11 mouse cellular contexts compared by ENCODE assay signal in genomic region chr1:87154501-87155120, GRCm38 (mm10). TPM values are rescaled to one million over a fixed set of nuclear protein-coding genes. Genes with fewer than 3 reads are reported as not detected.
A peak's percentile ranks its signal among the peaks of the same experiment; 100 is the strongest.
DNase-seq lines count a peak whose midpoint lies in the region; ATAC-seq and TF ChIP-seq lines count a peak whose summit lies in the region.
"Had no signal": no experiment of that assay in that cellular context is flagged by ENCODE, and none has a peak within 500 bp of the region (broad histone marks: within the 10 kb centered on the region; RNA-seq: fewer than 3 reads in every experiment).

No protein-coding gene starts in this region.

- no peak overlapping the region for H3K9ac ChIP-seq in liver, embryonic 11.5 days (ENCODE audit: low read depth, low read length)
- no peak overlapping the region for H3K9ac ChIP-seq in embryonic facial prominence, embryonic 15.5 days
- H3K9ac ChIP-seq in limb, embryonic 11.5 days (ENCODE audit: low read length) = no peak overlapping the region

- no peak for TF ChIP-seq POLR2A in olfactory bulb, adult 2 months (IDR thresholded peaks at IDR 0.05; ENCODE audit: insufficient read depth, low read depth, low read length)
- no peak for TF ChIP-seq POLR2A in cerebellum, adult 2 months (IDR thresholded peaks at IDR 0.05; ENCODE audit: borderline replicate concordance, insufficient read depth, low read length)

- H3K4me3 ChIP-seq in liver, embryonic 11.5 days (ENCODE audit: low read depth, low read length) = peak overlapping the region; percentile 26
- H3K4me3 ChIP-seq in embryonic facial prominence, embryonic 15.5 days (replicated peaks) = peak overlapping the region; percentile 41
- peak overlapping the region; percentile 24 for H3K4me3 ChIP-seq in limb, embryonic 11.5 days (ENCODE audit: low read depth, low read length)
- H3K4me3 ChIP-seq in olfactory bulb, adult 2 months (ENCODE audit: insufficient read depth, low read depth, low read length) = 0 out of 2 replicates have a peak overlapping the region, but pooled peaks have one; percentile 28
- no peak overlapping the region for H3K4me3 ChIP-seq in cerebellum, adult 2 months (replicated peaks; ENCODE audit: insufficient read depth, low read depth, low read length)
- H3K4me3 ChIP-seq: erythroblast, embryonic 14.5 days had no signal

- peak overlapping the region; percentile 41 for H3K4me2 ChIP-seq in liver, embryonic 11.5 days
- peak overlapping the region; percentile 64 for H3K4me2 ChIP-seq in embryonic facial prominence, embryonic 15.5 days (replicated peaks)
- peak overlapping the region; percentile 33 for H3K4me2 ChIP-seq in limb, embryonic 11.5 days (ENCODE audit: low read depth, severe bottlenecking)

- H3K4me1 ChIP-seq in liver, embryonic 11.5 days (replicated peaks; ENCODE audit: control insufficient read depth, insufficient read depth, low read length) = 0 out of 2 replicates have a peak, but pooled peaks cover 2% of the 10 kb centered on the region
- H3K4me1 ChIP-seq in embryonic facial prominence, embryonic 15.5 days = peaks cover 30% of the 10 kb centered on the region
- peaks cover 8% of the 10 kb centered on the region; the same call in 1 of the 2 replicates for H3K4me1 ChIP-seq in limb, embryonic 11.5 days (ENCODE audit: control insufficient read depth, insufficient read depth, low read length)
- H3K4me1 ChIP-seq in olfactory bulb, adult 2 months (ENCODE audit: control insufficient read depth, insufficient read depth, low read length) = peaks cover 27% of the 10 kb centered on the region
- H3K4me1 ChIP-seq in cerebellum, adult 2 months (ENCODE audit: control insufficient read depth, insufficient read depth, low read length) = no peaks in the 10 kb centered on the region

- WGBS in liver, embryonic 11.5 days = 4% methylated on average over 57 of the region's 58 CpGs
- 1% methylated on average over 58 of the region's 58 CpGs for WGBS in embryonic facial prominence, embryonic 15.5 days
- 2% methylated on average over 58 of the region's 58 CpGs for WGBS in limb, embryonic 11.5 days
- WGBS in olfactory bulb, adult 2 months = 3% methylated on average over 58 of the region's 58 CpGs
- 1% methylated on average over 58 of the region's 58 CpGs for WGBS in cerebellum, adult 2 months

- no peak for DNase-seq in liver, embryonic 11.5 days (ENCODE audit: low spot score)
- no peak for DNase-seq in liver
- DNase-seq in limb, embryonic 11.5 days (ENCODE audit: low spot score) = peak; percentile 55
- DNase-seq in cerebellum, adult 2 months = no peak
- DNase-seq in spleen, adult 18-20 months = no peak

- H3K9me3 ChIP-seq in liver, embryonic 11.5 days (ENCODE audit: control insufficient read depth, low read length) = no peaks in the 10 kb centered on the region
- no peaks in the 10 kb centered on the region for H3K9me3 ChIP-seq in embryonic facial prominence, embryonic 15.5 days (replicated peaks)
- no peaks in the 10 kb centered on the region for H3K9me3 ChIP-seq in limb, embryonic 11.5 days (ENCODE audit: control insufficient read depth, low read length)

- H3K27ac ChIP-seq in liver, embryonic 11.5 days (ENCODE audit: low read depth, low read length) = no peak overlapping the region
- no peak overlapping the region for H3K27ac ChIP-seq in embryonic facial prominence, embryonic 15.5 days (replicated peaks)
- H3K27ac ChIP-seq in limb, embryonic 11.5 days (replicated peaks; ENCODE audit: low read depth, low read length) = no peak overlapping the region
- H3K27ac ChIP-seq in olfactory bulb, adult 2 months (ENCODE audit: insufficient read depth, low read depth, low read length) = no peak overlapping the region
- no peak overlapping the region for H3K27ac ChIP-seq in cerebellum, adult 2 months (ENCODE audit: insufficient read depth, low read length)

- peaks cover 92% of the 10 kb centered on the region for H3K27me3 ChIP-seq in liver, embryonic 11.5 days (replicated peaks; ENCODE audit: control insufficient read depth, insufficient read depth, low read length)
- peaks cover 98% of the 10 kb centered on the region for H3K27me3 ChIP-seq in embryonic facial prominence, embryonic 15.5 days
- H3K27me3 ChIP-seq in limb, embryonic 11.5 days (ENCODE audit: control insufficient read depth, insufficient read depth, low read length) = peaks cover 85% of the 10 kb centered on the region
- H3K27me3 ChIP-seq in cerebellum, adult 2 months (ENCODE audit: control insufficient read depth, insufficient read depth, low read length) = peaks cover 3% of the 10 kb centered on the region; the same call in 1 of the 2 replicates

- no peak for ATAC-seq in liver, embryonic 11.5 days (replicated peaks; ENCODE audit: low FRiP score)
- no peak for ATAC-seq in embryonic facial prominence, embryonic 15.5 days (ENCODE audit: insufficient number of reproducible peaks, low FRiP score, low TSS enrichment, low read depth)
- no peak for ATAC-seq in limb, embryonic 11.5 days (ENCODE audit: insufficient number of reproducible peaks, low FRiP score, low TSS enrichment, low read depth)
- ATAC-seq in erythroblast, adult 5-6 weeks (replicated peaks; ENCODE audit: low FRiP score, poor library complexity, severe bottlenecking) = no peak
- ATAC-seq: Patski had no signal

- no peaks in the 10 kb centered on the region for H3K36me3 ChIP-seq in liver, embryonic 11.5 days (ENCODE audit: control insufficient read depth, insufficient read depth, low read length)
- H3K36me3 ChIP-seq in embryonic facial prominence, embryonic 15.5 days = no peaks in the 10 kb centered on the region
- H3K36me3 ChIP-seq in limb, embryonic 11.5 days (ENCODE audit: control insufficient read depth, insufficient read depth, low read length) = no peaks in the 10 kb centered on the region

- TF ChIP-seq CTCF in olfactory bulb, adult 2 months (IDR thresholded peaks at IDR 0.05; ENCODE audit: insufficient read depth, low read depth, low read length) = no peak
- TF ChIP-seq CTCF in cerebellum, adult 2 months (IDR thresholded peaks at IDR 0.05; ENCODE audit: borderline replicate concordance, insufficient read depth, low read depth, low read length) = no peak

RNA-seq across cellular contexts. Expression of gene Ecel1, which starts 1.7 kb away (rescaled TPM):
- 0.18 and 0.48 TPM in 2 replicates for polyA plus RNA-seq in liver, embryonic 11.5 days (2014; fragmentation: Nextera tagmentation; extraction: Ambion mirVana)
- polyA plus RNA-seq in embryonic facial prominence, embryonic 15.5 days (2015; fragmentation: Nextera tagmentation; extraction: Ambion mirVana) = 1.5 and 1.6 TPM in 2 replicates
- polyA plus RNA-seq in limb, embryonic 11.5 days (2014; fragmentation: Nextera tagmentation; extraction: Ambion mirVana) = 0.17 and 0.28 TPM in 2 replicates
- polyA plus RNA-seq in olfactory bulb, adult 2 months (2012; ENCODE audit: insufficient read depth, insufficient read length, low replicate concordance, missing spikeins) = not detected in 2 replicates
- not detected in 2 replicates for total RNA-seq in erythroblast, adult 5-6 weeks (2015; ENCODE audit: low replicate concordance)
- total RNA-seq in erythroblast, adult 5-6 weeks (2017; ENCODE audit: low replicate concordance) = not detected in 2 replicates
- 15.5 and 16.0 TPM in 2 replicates for polyA plus RNA-seq in cerebellum, adult 2 months (2012; rRNA removed)
- polyA plus RNA-seq: erythroblast, embryonic 14.5 days had no signal

RNA-seq across cellular contexts. Expression of gene Prss56, which starts 28.5 kb away (rescaled TPM):
- polyA plus RNA-seq in liver, embryonic 11.5 days (2014; fragmentation: Nextera tagmentation; extraction: Ambion mirVana) = not detected in 2 replicates
- 0.20 and 0.21 TPM in 2 replicates for polyA plus RNA-seq in embryonic facial prominence, embryonic 15.5 days (2015; fragmentation: Nextera tagmentation; extraction: Ambion mirVana)
- polyA plus RNA-seq in limb, embryonic 11.5 days (2014; fragmentation: Nextera tagmentation; extraction: Ambion mirVana) = not detected in 2 replicates
- not detected in 2 replicates for polyA plus RNA-seq in olfactory bulb, adult 2 months (2012; ENCODE audit: insufficient read depth, insufficient read length, low replicate concordance, missing spikeins)
- not detected in 2 replicates for total RNA-seq in erythroblast, adult 5-6 weeks (2015; ENCODE audit: low replicate concordance)
- total RNA-seq in erythroblast, adult 5-6 weeks (2017; ENCODE audit: low replicate concordance) = not detected in 2 replicates
- polyA plus RNA-seq in cerebellum, adult 2 months (2012; rRNA removed) = 0.10 TPM in 2 replicates
- polyA plus RNA-seq: erythroblast, embryonic 14.5 days had no signal

RNA-seq across cellular contexts. Expression of gene Akp3, which starts 29.8 kb away (rescaled TPM):
- polyA plus RNA-seq in liver, embryonic 11.5 days (2014; fragmentation: Nextera tagmentation; extraction: Ambion mirVana) = not detected in 2 replicates
- not detected in 2 replicates for polyA plus RNA-seq in embryonic facial prominence, embryonic 15.5 days (2015; fragmentation: Nextera tagmentation; extraction: Ambion mirVana)
- not detected in 2 replicates for polyA plus RNA-seq in limb, embryonic 11.5 days (2014; fragmentation: Nextera tagmentation; extraction: Ambion mirVana)
- not detected in 2 replicates for polyA plus RNA-seq in olfactory bulb, adult 2 months (2012; ENCODE audit: insufficient read depth, insufficient read length, low replicate concordance, missing spikeins)
- not detected in 2 replicates for total RNA-seq in erythroblast, adult 5-6 weeks (2015; ENCODE audit: low replicate concordance)
- total RNA-seq in erythroblast, adult 5-6 weeks (2017; ENCODE audit: low replicate concordance) = not detected in 2 replicates
- 0.08 TPM in 2 replicates for polyA plus RNA-seq in cerebellum, adult 2 months (2012; rRNA removed)
- total RNA-seq: left cerebral cortex, adult 8-10 months had no signal
- polyA plus RNA-seq: erythroblast, embryonic 14.5 days had no signal

RNA-seq across cellular contexts. Expression of gene Chrnd, which starts 35.8 kb away (rescaled TPM):
- polyA plus RNA-seq in liver, embryonic 11.5 days (2014; fragmentation: Nextera tagmentation; extraction: Ambion mirVana) = 0.08 TPM in 1 of 2 replicates, not detected in the other
- 9.0 and 12.3 TPM in 2 replicates for polyA plus RNA-seq in embryonic facial prominence, embryonic 15.5 days (2015; fragmentation: Nextera tagmentation; extraction: Ambion mirVana)
- 0.73 and 1.2 TPM in 2 replicates for polyA plus RNA-seq in limb, embryonic 11.5 days (2014; fragmentation: Nextera tagmentation; extraction: Ambion mirVana)
- not detected in 2 replicates for polyA plus RNA-seq in olfactory bulb, adult 2 months (2012; ENCODE audit: insufficient read depth, insufficient read length, low replicate concordance, missing spikeins)
- total RNA-seq in erythroblast, adult 5-6 weeks (2015; ENCODE audit: low replicate concordance) = not detected in 2 replicates
- not detected in 2 replicates for total RNA-seq in erythroblast, adult 5-6 weeks (2017; ENCODE audit: low replicate concordance)
- polyA plus RNA-seq in cerebellum, adult 2 months (2012; rRNA removed) = not detected in 2 replicates
- total RNA-seq: left cerebral cortex, adult 8-10 months had no signal
- polyA plus RNA-seq: erythroblast, embryonic 14.5 days; Patski had no signal

RNA-seq across cellular contexts. Expression of gene Chrng, which starts 49.8 kb away (rescaled TPM):
- 0.55 and 0.62 TPM in 2 replicates for polyA plus RNA-seq in liver, embryonic 11.5 days (2014; fragmentation: Nextera tagmentation; extraction: Ambion mirVana)
- 24.4 and 34.2 TPM in 2 replicates for polyA plus RNA-seq in embryonic facial prominence, embryonic 15.5 days (2015; fragmentation: Nextera tagmentation; extraction: Ambion mirVana)
- polyA plus RNA-seq in limb, embryonic 11.5 days (2014; fragmentation: Nextera tagmentation; extraction: Ambion mirVana) = 2.9 and 4.1 TPM in 2 replicates
- not detected in 2 replicates for polyA plus RNA-seq in olfactory bulb, adult 2 months (2012; ENCODE audit: insufficient read depth, insufficient read length, low replicate concordance, missing spikeins)
- total RNA-seq in erythroblast, adult 5-6 weeks (2015; ENCODE audit: low replicate concordance) = not detected in 2 replicates
- not detected in 2 replicates for total RNA-seq in erythroblast, adult 5-6 weeks (2017; ENCODE audit: low replicate concordance)
- polyA plus RNA-seq in cerebellum, adult 2 months (2012; rRNA removed) = not detected in 2 replicates
- total RNA-seq: left cerebral cortex, adult 8-10 months had no signal
- polyA plus RNA-seq: erythroblast, embryonic 14.5 days; Patski had no signal
